Mouse (Mus musculus) left cerebral cortex, adult 2 months (tissue): Measurements from ENCODE around the gene Abcc1. TPM values are rescaled to one million over a fixed set of nuclear protein-coding genes. Genes with fewer than 3 reads are reported as not detected.

Experiments
- DNase-seq, 2 experiments: peaks; one replicate each; pipeline ENCODE4 v3.0.0; 2021 to 2022; ENCODE audit warnings: low spot score in 2 of 2, mixed read lengths in 1 of 2; ENCODE audit errors: extremely low spot score in 1 of 2
- H3K27ac ChIP-seq: fragments of 200-600 bp; 2 replicates; pipeline ENCODE4 v1.8.1; 2022
- H3K4me3 ChIP-seq: fragments of 200-600 bp; 2 replicates; pipeline ENCODE4 v1.8.1; 2022
- CTCF ChIP-seq: fragments of 200-600 bp; IDR thresholded peaks from 2 replicates; pipeline ENCODE4 v1.8.1; 2022; ENCODE audit warnings: antibody characterized with exemption, mild to moderate bottlenecking, moderate library complexity
- intact Hi-C: fragments of 180-260 bp; cut with DNase I; formaldehyde crosslinking; loops from one replicate; pipeline ENCODE4 v1.15.1; 2025
- long read RNA-seq, 2 experiments: library from polyadenylated mRNA; stranded (forward); transcript quantifications; one replicate each; pipeline ENCODE4 v2.0.0; 2021; ENCODE audit warnings: borderline mapping rate in 2 of 2
- total RNA-seq, 2 experiments: library from RNA; stranded (reverse); gene quantifications; 2 replicates each; pipeline ENCODE4 v1.2.3; 2021

The Abcc1 gene
- total RNA-seq = 10 to 100 TPM; 16.4 to 18.4 TPM
- long read RNA-seq, experiment 1, full-length matches to known transcripts = 3 of 10 reads
- long read RNA-seq, experiment 1, partial matches to known transcripts = 4 of 10 reads
- long read RNA-seq, experiment 1, other reads (novel, unspliced or antisense) = 3 of 10 reads
- long read RNA-seq, experiment 2, full-length matches to known transcripts = 3 of 11 reads
- long read RNA-seq, experiment 2, partial matches to known transcripts = 6 of 11 reads
- long read RNA-seq, experiment 2, other reads (novel, unspliced or antisense) = 2 of 11 reads

GRCm38 (mm10) chr16:14361362-14362098, at the start of gene Abcc1:
Gene Abcc1, plus strand, starts transcription at chr16:14361558.
- DNase-seq = peak; percentile 83 to 87
- Histone ChIP-seq H3K27ac (peak within 1 kb of the TSS; percentile 86), H3K4me3 (peak within 1 kb of the TSS; percentile 86)
- TF ChIP-seq CTCF = peak; percentile 26
- intact Hi-C loops = loop anchor here (2.0 to 5.0 kb wide), 2 partner anchors 45 to 199 kb away; partner anchors contain the start of genes Fopnl, Marf1 and Nde1

GRCm38 (mm10) chr16:14312914-14313313, 48.4 kb upstream of the Abcc1 start:
- no peak for TF ChIP-seq CTCF
- intact Hi-C loops = no loop called here
- Histone ChIP-seq H3K27ac (no peak overlapping the region), H3K4me3 (no peak overlapping the region)
- DNase-seq = no peak

GRCm38 (mm10) chr16:14316884-14317876, 44.2 kb upstream of the Abcc1 start, which contains the start of gene Fopnl:
Gene Fopnl, minus strand, starts transcription at chr16:14317405.
- peak; percentile 95 to 97 for DNase-seq
- Histone ChIP-seq H3K4me3 (peak within 1 kb of the TSS; percentile 98), H3K27ac (peak within 1 kb of the TSS; percentile 92)
- no peak; the same call in none of the 2 replicates for TF ChIP-seq CTCF
- intact Hi-C loops = loop anchor here (2.0 kb wide), 1 partner anchor 44 kb away; the partner anchor contains the start of gene Abcc1

- H3K27ac ChIP-seq = no peak overlapping the region
- no peak for DNase-seq
- no peak overlapping the region for H3K4me3 ChIP-seq
- intact Hi-C loops = loop anchor here (5.0 kb wide), 1 partner anchor 322 kb away; no protein-coding TSS in a partner anchor
- TF ChIP-seq CTCF = no peak
Observed at GRCm38 (mm10) chr16:14319681-14320080, 41.7 kb upstream of the Abcc1 start.

- no peak for DNase-seq
- Histone ChIP-seq H3K27ac (no peak overlapping the region), H3K4me3 (no peak overlapping the region)
- no peak; the same call in 1 of the 2 replicates for TF ChIP-seq CTCF
- intact Hi-C loops = loop anchor here (5.0 kb wide), 1 partner anchor 323 kb away; no protein-coding TSS in a partner anchor
Observed at GRCm38 (mm10) chr16:14320494-14320893, 40.9 kb upstream of the Abcc1 start.

- no peak for DNase-seq
- H3K27ac ChIP-seq = no peak overlapping the region
- no peak overlapping the region for H3K4me3 ChIP-seq
- intact Hi-C loops = no loop called here
- no peak for TF ChIP-seq CTCF
Observed at GRCm38 (mm10) chr16:14328156-14328555, 33.2 kb upstream of the Abcc1 start.

GRCm38 (mm10) chr16:14344967-14345366, 16.4 kb upstream of the Abcc1 start:
- DNase-seq = no peak
- intact Hi-C loops = no loop called here
- Histone ChIP-seq H3K4me3 (no peak overlapping the region), H3K27ac (no peak overlapping the region)
- no peak for TF ChIP-seq CTCF

- H3K4me3 ChIP-seq = no peak overlapping the region
- H3K27ac ChIP-seq = no peak overlapping the region
Observed at GRCm38 (mm10) chr16:14351571-14351970, 9.8 kb upstream of the Abcc1 start.

GRCm38 (mm10) chr16:14352234-14352633, 9.1 kb upstream of the Abcc1 start:
- intact Hi-C loops = no loop called here
- Histone ChIP-seq H3K27ac (no peak overlapping the region), H3K4me3 (no peak overlapping the region)
- TF ChIP-seq CTCF = no peak
- DNase-seq = no peak

More at GRCm38 (mm10) chr16:14351571-14351970, 9.8 kb upstream of the Abcc1 start:
- TF ChIP-seq CTCF = no peak
- no peak for DNase-seq
- intact Hi-C loops = no loop called here

- no peak for DNase-seq
- Histone ChIP-seq H3K27ac (no peak overlapping the region), H3K4me3 (no peak overlapping the region)
- no peak for TF ChIP-seq CTCF
- intact Hi-C loops = no loop called here
Observed at GRCm38 (mm10) chr16:14352663-14353062, 8.7 kb upstream of the Abcc1 start.

GRCm38 (mm10) chr16:14357859-14358258, 3.5 kb upstream of the Abcc1 start:
- intact Hi-C loops = no loop called here
- no peak for TF ChIP-seq CTCF
- no peak for DNase-seq
- H3K27ac ChIP-seq = no peak overlapping the region
- H3K4me3 ChIP-seq = no peak overlapping the region
